Mouse (Mus musculus) CD4-positive naive resting alpha-beta T cell, adult 76 days (primary cell): ENCODE results near the gene Hist1h4f. TPM values are rescaled to one million over a fixed set of nuclear protein-coding genes. Genes with fewer than 3 reads are reported as not detected.

Source experiments
- total RNA-seq: library from RNA; stranded (reverse); gene quantifications from one replicate; pipeline ENCODE4 v1.2.4, GENCODE M21; 2023

The Hist1h4f gene
- total RNA-seq, 1 experiment from 2014 or later, result 42.3 TPM

Other genes starting within 250 kb of the Hist1h4f start
- 13.3 TPM for gene Zfp322a, start 182.4 kb downstream of the Hist1h4f start, total RNA-seq
- 15.9 TPM for gene Abt1, start 127.8 kb downstream of the Hist1h4f start, total RNA-seq
- not detected for gene Btn1a1, start 85.7 kb downstream of the Hist1h4f start, total RNA-seq
- not detected for gene Btn2a2, start 62.8 kb downstream of the Hist1h4f start, total RNA-seq
- gene Hist1h4h, start 20.6 kb downstream of the Hist1h4f start, total RNA-seq, result 147 TPM
- gene Hist1h2af, start 17.7 kb downstream of the Hist1h4f start, total RNA-seq, result 24.7 TPM
- 2.3 TPM for gene Hist1h3g, start 16.2 kb downstream of the Hist1h4f start, total RNA-seq
- 5.5 TPM for gene Hist1h2bh, start 8.3 kb downstream of the Hist1h4f start, total RNA-seq
- 48.1 TPM for gene Hist1h3f, start 7.6 kb downstream of the Hist1h4f start, total RNA-seq
- gene Hist1h1d, start 1.6 kb upstream of the Hist1h4f start, total RNA-seq, result 5.2 TPM
- gene Hist1h3e, start 10.7 kb upstream of the Hist1h4f start, total RNA-seq, result 91.9 TPM
- 7.8 TPM for gene Hist1h2ae, start 19.6 kb upstream of the Hist1h4f start, total RNA-seq
- 110 TPM for gene Hist1h2bg, start 19.7 kb upstream of the Hist1h4f start, total RNA-seq
- 40.8 TPM for gene Hist1h2bf, start 22.5 kb upstream of the Hist1h4f start, total RNA-seq
- 3.8 TPM for gene Hist1h2ad, start 22.7 kb upstream of the Hist1h4f start, total RNA-seq
- gene Hist1h3d, start 24.1 kb upstream of the Hist1h4f start, total RNA-seq, result 3.4 TPM
- 86.8 TPM for gene Hist1h4d, start 29.9 kb upstream of the Hist1h4f start, total RNA-seq
- gene Hist1h2be, start 69.5 kb upstream of the Hist1h4f start, total RNA-seq, result 8.4 TPM
- gene Hist1h1e, start 70.9 kb upstream of the Hist1h4f start, total RNA-seq, result 82.2 TPM
- gene Hist1h2ac, start 132.3 kb upstream of the Hist1h4f start, total RNA-seq, result 3.4 TPM
- gene Hist1h2bc, start 132.6 kb upstream of the Hist1h4f start, total RNA-seq, result 5.1 TPM
- gene Hist1h1t, start 144.2 kb upstream of the Hist1h4f start, total RNA-seq, result not detected
- 75.4 TPM for gene Hist1h4c, start 146.8 kb upstream of the Hist1h4f start, total RNA-seq
- 1.5 TPM for gene Hfe, start 159.2 kb upstream of the Hist1h4f start, total RNA-seq
- 504 TPM for gene Hist1h1c, start 187.2 kb upstream of the Hist1h4f start, total RNA-seq
- 5.8 TPM for gene Hist1h3c, start 194.0 kb upstream of the Hist1h4f start, total RNA-seq
- gene Hist1h2bb, start 195.1 kb upstream of the Hist1h4f start, total RNA-seq, result 23.9 TPM
- 30.2 TPM for gene Hist1h2ab, start 199.5 kb upstream of the Hist1h4f start, total RNA-seq
- gene Hist1h3b, start 200.6 kb upstream of the Hist1h4f start, total RNA-seq, result 33.8 TPM
- gene Hist1h4b, start 205.4 kb upstream of the Hist1h4f start, total RNA-seq, result 27.7 TPM
- gene Hist1h4a, start 209.6 kb upstream of the Hist1h4f start, total RNA-seq, result 63.7 TPM
- gene Hist1h3a, start 210.7 kb upstream of the Hist1h4f start, total RNA-seq, result 96.6 TPM
- gene Hist1h1a, start 212.0 kb upstream of the Hist1h4f start, total RNA-seq, result 18.2 TPM
- gene Trim38, start 218.3 kb upstream of the Hist1h4f start, total RNA-seq, result not detected